Mouse (Mus musculus) frontal cortex, postnatal 14 days (tissue): ENCODE data around the gene Fras1.

Experiments
- DNase-seq, 2 experiments: peaks; one replicate each; pipeline ENCODE4 v3.0.0; 2022; ENCODE audit warnings: low spot score in 2 of 2

The Fras1 gene

DNA sequence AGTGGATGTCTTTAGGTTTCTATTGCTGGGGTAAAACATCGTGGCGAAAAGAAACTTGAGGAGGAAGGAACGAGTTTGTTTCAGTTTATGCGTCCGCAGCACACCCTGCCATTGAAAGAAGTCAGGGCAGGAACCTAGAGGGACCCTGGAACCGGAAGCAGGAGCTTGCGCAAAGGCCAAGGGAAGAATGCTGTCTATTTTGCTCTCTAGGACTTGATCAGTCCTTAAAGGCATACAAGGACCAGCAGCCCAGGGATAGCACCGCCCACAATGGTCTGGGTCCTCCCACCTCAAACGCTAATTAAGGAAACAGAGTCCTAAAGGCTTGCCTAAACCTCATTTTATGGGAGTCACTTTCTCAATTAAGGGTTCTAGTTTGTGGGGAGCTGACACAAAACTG lies 418.7 kb downstream of the Fras1 start:
- no peak for DNase-seq

DNA sequence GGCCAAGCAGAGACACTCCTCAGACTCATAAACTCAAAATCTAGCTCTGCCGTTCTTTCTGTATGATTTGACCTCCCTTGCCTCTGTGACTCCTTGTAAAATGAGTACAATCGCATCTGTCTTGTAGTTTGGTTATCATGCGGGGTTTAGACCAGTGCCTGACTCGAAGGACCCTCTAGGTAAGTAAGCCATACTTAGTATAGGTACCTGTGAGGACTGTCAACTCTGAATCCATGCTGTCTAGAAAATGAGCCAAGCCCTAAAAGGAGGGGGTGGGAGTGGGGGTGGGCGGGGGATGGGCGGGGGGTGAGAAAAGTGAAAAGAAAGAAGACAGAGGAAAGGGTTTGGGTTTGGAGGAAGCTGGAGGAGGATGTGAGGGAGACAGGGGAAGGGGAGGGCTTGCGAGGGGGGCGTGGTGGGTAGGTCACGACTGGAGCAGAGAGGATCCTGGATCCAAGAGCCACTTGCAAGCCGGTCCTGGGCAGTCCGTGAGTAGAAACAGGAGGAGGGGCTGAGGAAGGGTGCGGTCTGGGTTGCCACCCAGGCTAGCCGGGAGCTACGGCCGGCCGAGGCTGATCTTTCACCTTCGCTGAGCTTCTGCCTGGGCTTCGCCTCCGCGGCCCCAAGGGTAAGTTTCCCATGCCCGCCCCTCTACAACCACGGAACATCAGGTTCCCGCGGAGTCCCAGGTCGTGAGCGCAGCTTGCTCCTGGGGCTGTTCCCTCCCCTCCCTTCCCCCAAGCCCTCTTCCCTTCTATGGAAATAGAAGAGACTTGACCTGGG lies 419.4 kb downstream of the Fras1 start, which contains the start of gene Anxa3:
TSS of gene Anxa3 (plus strand) at position 404 of the 783 bp plus-strand sequence.
- DNase-seq: no peak

DNA sequence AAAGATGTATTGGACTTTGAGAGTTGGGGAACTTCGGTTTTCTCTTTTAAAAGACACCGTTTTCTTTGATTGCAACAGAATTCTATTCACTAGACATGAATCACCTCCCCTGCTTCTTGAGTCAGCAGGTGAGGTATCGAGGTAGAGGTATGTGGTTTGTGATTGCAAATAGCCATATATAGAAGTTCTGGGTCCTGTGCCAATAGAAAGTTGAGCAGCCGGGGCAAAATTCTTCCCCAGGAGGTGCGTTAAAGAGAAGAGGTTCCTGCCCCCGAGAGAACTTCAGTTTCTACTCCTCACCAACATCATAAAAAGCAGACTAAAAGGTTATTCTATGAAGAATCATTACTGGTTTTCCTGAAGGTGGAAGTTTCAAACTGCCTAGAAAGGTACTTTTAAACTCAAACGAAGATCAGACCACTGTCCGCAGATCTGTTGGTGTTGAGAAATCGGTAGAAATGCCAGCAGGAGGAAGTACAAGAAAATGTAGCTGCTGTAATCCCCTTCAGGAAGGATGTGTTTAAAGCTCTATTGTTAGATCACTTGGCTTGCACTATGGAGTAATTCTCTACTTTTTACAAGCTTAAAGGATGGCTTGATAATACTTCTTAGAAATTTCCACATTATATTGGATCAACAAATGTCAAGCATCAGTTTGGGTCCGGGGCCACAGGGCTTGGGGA lies 420.3 kb downstream of the Fras1 start:
- DNase-seq: no peak

DNA sequence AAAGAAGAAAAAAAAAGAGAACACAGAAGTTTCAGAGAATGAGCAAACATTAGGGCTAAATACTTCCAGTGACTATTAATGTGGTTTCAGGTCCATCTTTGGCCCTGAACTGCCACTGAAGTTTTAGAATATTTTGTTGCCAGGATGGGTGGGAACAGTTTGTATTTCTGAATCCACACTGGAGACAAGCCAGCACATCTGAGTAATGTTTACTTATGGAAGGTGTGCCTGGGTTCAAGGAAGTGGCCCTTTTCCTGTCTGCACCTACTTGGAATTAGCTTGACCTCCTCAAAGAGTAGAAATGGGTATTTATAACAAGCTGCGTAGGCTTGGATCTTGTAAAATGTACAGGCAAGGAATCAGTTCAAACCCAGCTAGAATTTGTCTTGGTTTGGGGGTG lies 422.0 kb downstream of the Fras1 start:
- DNase-seq: no peak

DNA sequence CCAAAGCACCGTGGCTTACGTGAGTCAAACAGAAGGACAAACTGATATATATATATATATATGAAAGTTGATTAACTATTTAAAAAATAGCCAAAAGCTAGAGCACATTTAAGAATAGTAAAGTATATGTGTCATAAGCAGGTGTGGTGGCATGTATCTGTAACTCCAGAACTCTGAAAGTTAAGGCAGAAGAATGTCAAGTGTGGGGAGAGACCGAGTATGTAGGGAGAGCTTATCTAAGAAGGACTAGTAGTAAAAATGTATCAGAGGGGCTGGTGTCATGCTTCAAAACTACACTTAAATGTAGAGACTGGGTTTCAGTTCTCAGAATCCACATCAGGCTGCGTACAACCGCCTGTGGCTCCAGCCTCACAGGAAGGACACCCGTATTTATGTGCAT lies 423.7 kb downstream of the Fras1 start:
- no peak for DNase-seq

DNA sequence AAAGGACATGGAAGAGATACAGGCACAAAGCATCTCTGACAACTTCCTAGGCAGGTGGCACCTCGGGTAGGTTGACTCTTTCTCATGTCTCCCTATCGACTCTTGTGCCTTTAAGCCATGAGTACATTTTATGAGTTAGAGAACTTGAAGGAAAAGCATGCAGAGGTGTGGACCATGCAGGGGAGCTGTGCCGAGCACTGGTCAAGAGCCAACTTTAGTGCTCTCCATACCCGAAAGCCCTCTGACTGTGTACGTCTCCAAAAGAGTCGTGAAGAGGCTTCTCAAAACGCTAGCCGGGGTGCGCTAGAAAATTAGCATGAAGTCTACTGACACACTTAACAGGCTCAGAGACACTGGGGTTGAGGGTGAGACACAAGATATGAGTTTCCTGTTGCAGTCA lies 425.4 kb downstream of the Fras1 start:
- DNase-seq: no peak

DNA sequence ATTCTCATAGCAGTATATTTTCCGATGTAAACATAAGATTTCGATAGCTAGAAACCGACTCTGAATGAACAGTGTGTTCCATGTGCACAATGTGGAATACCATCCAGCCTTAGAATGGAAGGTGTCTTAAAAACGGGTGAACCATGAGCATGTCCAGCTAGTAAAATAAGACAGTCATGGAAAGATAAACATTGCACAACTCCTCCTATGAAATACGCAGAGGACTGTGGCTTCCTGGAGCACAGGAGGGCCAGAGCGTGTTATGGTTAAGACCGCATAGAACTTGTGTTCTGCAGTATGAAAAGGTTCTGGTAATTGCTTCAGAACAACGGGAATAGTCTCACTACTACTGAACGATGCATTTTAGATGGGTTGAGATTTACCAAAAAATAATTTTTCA lies 426.2 kb downstream of the Fras1 start:
- no peak for DNase-seq

DNA sequence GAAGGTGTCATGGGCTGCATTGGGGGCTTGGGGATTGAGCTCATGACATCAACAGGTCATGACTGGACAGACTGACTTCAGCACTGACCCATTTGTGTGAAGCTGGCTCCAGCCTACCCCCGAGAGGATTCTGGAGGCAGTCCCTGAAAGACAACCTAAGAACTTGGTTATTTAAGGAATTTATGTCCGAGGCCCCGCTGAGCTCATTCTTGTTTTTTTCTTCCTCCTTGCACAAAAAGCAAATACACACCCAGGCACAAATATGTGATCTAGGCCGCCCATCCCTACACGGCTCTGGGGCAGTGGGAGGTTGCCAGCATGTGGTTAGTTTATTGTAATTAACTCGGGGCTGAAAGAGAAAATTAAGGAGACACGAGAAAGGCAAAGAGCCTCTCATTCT lies 428.4 kb downstream of the Fras1 start:
- no peak for DNase-seq

DNA sequence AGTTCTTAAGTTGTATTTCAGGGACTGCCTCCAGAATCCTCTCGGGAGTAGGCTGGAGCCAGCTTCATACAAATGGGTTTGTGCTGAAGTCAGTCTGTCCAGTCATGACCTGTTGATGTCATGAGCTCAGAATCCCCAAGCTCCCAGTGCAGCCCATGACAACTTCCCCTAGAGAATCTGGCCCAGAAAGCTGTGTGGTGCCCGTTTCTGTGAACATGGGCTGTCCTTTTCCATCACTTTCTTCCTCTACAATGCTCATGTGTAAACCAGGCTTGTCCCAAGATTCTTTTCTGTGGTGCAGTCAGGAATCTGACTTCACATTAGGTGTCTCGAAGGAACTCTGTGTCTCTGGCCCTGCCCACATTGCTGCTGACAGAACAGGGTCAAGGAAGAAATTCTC lies 429.3 kb downstream of the Fras1 start:
- no peak for DNase-seq

DNA sequence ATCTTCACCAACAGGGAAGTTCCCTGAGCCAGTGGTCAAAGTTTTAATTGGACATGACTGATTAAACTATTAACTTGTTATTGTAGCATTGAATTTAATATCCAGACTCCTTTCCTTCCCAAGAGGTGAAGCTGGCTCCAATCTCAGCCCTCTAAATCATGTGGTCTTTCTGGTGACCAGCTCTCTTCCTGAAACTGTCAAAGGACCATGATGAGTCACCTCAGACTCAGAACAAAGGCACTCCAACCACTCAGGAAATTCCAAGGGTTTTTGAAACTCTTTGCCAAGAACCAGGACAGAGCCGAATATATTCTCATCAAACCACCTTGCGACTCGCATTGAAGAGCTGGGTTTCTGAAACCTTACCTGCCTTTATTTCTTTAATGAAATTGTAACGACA lies 430.5 kb downstream of the Fras1 start:
- DNase-seq: no peak

DNA sequence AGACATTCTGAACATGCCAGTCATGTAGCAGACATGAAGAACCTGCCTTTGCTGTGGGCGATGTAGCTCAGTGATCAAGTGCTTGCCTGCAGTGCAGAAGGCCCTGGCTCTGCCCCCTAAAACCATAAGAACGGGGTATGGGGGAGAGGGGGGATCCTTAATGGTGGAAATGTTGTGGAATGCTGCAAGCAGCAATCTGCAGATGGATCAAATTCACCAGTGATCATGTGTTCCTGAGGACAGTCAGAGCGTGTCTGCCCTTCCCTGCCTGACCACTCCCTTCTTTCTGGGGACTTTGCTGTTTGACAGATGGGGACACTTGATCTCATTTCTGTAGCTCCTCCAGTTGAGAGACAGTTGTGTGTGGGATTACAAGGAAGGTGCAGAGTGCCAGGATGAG lies 431.1 kb downstream of the Fras1 start:
- no peak for DNase-seq

DNA sequence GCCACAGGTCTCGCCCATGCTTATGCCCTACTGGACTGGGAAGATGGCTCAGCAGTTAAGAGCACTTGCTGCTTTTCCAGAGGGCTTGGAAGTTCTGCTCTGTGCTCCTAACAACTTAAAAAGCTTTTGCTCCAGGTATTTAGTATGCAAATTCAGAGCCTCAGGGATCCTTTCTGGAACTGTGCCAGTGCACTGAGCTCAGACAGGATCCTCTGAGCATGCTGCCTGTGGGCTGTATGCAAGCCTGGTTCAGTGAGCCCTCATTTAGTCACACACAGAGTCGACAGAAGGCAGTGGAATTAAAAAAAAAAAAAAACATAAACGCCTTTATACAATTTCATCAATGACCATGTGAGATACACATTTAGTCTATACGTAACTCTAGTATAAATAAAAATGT lies 436.9 kb downstream of the Fras1 start:
- DNase-seq: peak in 1 of 2 experiments; percentile 10

DNA sequence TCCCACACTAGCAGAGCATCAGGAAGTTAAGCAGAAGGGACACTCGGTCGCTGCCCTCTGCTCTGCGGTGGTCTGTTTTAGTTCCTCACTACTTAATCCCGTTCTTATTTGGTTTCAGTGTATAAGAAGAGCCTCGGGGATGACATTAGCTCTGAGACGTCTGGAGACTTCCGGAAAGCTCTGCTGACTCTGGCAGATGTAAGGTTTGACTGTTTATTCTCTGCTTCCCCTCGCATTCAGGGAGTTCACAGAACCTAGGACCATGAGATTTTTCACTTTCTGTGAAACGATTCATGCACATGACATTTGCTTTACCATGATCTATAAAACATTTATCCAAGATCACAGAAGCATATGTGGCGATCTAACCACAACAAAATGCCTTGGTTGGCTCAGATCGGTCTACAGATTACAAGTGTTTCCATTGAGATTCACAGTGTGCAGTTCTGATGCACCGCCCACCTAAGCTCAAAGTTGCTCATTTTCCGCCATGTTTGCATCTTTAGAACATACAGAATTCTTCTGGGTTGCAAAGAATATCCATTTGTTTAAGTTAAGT lies 451.1 kb downstream of the Fras1 start:
- DNase-seq: no peak

DNA sequence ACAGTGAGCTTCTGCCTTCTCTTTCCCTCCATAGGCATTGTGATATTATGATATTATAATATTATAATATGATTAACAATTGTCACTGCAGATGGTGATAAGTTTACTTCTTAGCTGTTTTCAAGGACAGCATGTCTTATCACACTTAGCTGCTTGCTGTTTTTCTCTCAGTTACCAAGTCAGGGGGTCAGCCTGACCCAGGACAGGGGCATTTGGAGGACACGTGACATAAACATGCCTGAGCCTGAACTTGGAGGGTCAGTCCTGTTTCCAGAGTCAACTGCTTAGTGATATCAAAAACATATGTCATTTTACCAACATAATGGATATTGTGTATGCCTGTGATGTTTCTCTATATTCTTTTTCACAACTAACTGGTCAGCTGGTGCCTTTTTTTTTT lies 453.4 kb downstream of the Fras1 start:
- DNase-seq: no peak
